Mouse (Mus musculus) heart, adult 2 months (tissue): ENCODE results near the gene Tgm2. TPM values are rescaled to one million over a fixed set of nuclear protein-coding genes. Genes with fewer than 3 reads are reported as not detected.

ENCODE experiments used
- DNase-seq, 2 experiments: peaks; one replicate each; pipeline ENCODE4 v3.0.0; 2021
- H3K27ac ChIP-seq: fragments of 200-600 bp; 2 replicates; pipeline ENCODE4 v1.8.1; 2022
- H3K27me3 ChIP-seq: fragments of 200-500 bp; 2 replicates; pipeline ENCODE4 v1.6.1; 2012; ENCODE audit warnings: mild to moderate bottlenecking, low read length, inconsistent platforms, mixed read lengths; ENCODE audit not compliant: control insufficient read depth, insufficient read depth
- H3K36me3 ChIP-seq: fragments of 200-500 bp; 2 replicates; pipeline ENCODE4 v1.6.1; 2012; ENCODE audit warnings: low read length, inconsistent platforms; ENCODE audit not compliant: control insufficient read depth, insufficient read depth
- H3K4me1 ChIP-seq: fragments of 200-500 bp; 2 replicates; pipeline ENCODE4 v1.6.1; 2011; ENCODE audit warnings: low read length; ENCODE audit not compliant: control insufficient read depth, insufficient read depth
- H3K4me3 ChIP-seq: fragments of 200-600 bp; 2 replicates; pipeline ENCODE4 v1.8.1; 2022
- H3K79me2 ChIP-seq: fragments of 200-500 bp; replicated peaks from 2 replicates; pipeline ENCODE4 v1.6.1; 2012; ENCODE audit warnings: mild to moderate bottlenecking, inconsistent platforms, low read length, moderate library complexity, mixed read lengths; ENCODE audit not compliant: control insufficient read depth, insufficient read depth
- H3K9ac ChIP-seq: fragments of 200-500 bp; 2 replicates; pipeline ENCODE4 v1.6.1; 2012; ENCODE audit warnings: low read depth, mild to moderate bottlenecking, control low read depth, inconsistent platforms, low read length, mixed read lengths
- CTCF ChIP-seq: fragments of 200-600 bp; IDR thresholded peaks from 2 replicates; pipeline ENCODE4 v1.8.1; 2022; ENCODE audit warnings: antibody characterized with exemption, mild to moderate bottlenecking, moderate library complexity
- EP300 ChIP-seq: fragments of 200-500 bp; IDR thresholded peaks from 2 replicates; pipeline ENCODE4 v1.6.1; 2011; ENCODE audit warnings: low read depth, low read length, control low read depth; ENCODE audit not compliant: insufficient read depth
- POLR2A ChIP-seq: fragments of 200-500 bp; IDR thresholded peaks from 2 replicates; pipeline ENCODE4 v1.6.1; 2011; ENCODE audit warnings: mild to moderate bottlenecking, low read depth, low read length, control low read depth; ENCODE audit not compliant: insufficient read depth
- WGBS: fragments of 180-500 bp; shearing (Covaris S2); methylation state at CpG from one replicate; pipeline ENCODE4 v1.1.7; 2018; 5-methylcytosine and 5-hydroxymethylcytosine counted together
- intact Hi-C: fragments of 180-260 bp; cut with DNase I; formaldehyde crosslinking; loops from one replicate; pipeline ENCODE4 v1.15.1; 2025
- polyA plus RNA-seq: library from polyadenylated mRNA; depleted of rRNA; stranded (reverse); fragments of >200 nt; gene quantifications from 2 replicates; pipeline ENCODE4 v1.2.3, GENCODE M21; 2012
- total RNA-seq, 2 experiments: library from RNA; stranded (reverse); gene quantifications; 2 replicates each; pipeline ENCODE4 v1.2.3; 2021

Gene Tgm2
- total and polyA plus RNA-seq, 3 experiments = 155 to 286 (median 270) TPM

- Histone ChIP-seq H3K27ac (no peak overlapping the region), H3K27me3 (no peaks in the 10 kb centered on the region), H3K79me2 (no peaks in the 10 kb centered on the region), H3K9ac (no peak overlapping the region), H3K36me3 (peaks cover 7% of the 10 kb centered on the region), H3K4me1 (peaks cover 16% of the 10 kb centered on the region), H3K4me3 (no peak overlapping the region)
- no peak for TF ChIP-seq EP300
- no peak for TF ChIP-seq CTCF
- no peak for TF ChIP-seq POLR2A
- intact Hi-C loops = loop anchor here (1.0 to 5.0 kb wide), 4 partner anchors 40 to 100 kb away; no protein-coding TSS in a partner anchor
- WGBS = 93% methylated on average over 8 of the region's 8 CpGs
- peak in 1 of 2 experiments; percentile 18 for DNase-seq
These were observed 735 bp upstream of the Tgm2 start for GRCm38 (mm10) chr2:158146971-158147370.

DNA sequence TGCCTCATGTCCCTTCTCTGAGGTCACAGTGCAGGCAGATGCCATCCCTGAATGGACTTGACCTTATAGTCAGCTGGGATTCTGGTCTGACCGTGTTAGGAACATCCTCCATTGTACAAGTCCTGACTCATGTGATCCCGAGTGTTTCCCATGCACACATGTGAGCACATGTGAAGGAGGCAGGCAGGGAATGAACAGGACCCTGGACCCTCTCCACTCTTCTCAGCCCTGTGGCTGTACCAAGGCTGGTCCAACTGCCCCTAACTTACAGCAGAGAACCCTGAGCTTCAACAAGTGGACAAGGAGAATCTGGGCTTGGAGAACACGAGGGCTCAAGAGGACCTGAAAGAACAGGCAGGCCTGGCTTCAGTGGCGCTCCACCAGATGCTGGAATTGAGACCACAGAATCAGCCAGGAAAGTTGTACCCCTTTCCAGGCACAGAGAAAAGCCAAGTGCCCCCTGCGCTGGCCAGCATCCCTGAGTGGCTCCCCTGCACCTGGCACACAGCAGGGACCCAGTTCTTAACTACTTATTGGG lies 639 bp downstream of the Tgm2 start:
- peak overlapping the region; percentile 95 for H3K4me3 ChIP-seq
- H3K9ac ChIP-seq = peak overlapping the region; percentile 85
- WGBS = 27% methylated on average over 5 of the region's 5 CpGs
- TF ChIP-seq EP300 = no peak
- TF ChIP-seq POLR2A = 0 out of 2 replicates have a peak, but pooled peaks have one; percentile 17
- no peak for TF ChIP-seq CTCF
- peaks cover 11% of the 10 kb centered on the region for H3K36me3 ChIP-seq
- no peak for DNase-seq
- peak overlapping the region; percentile 95 for H3K27ac ChIP-seq
- peaks cover 23% of the 10 kb centered on the region for H3K4me1 ChIP-seq
- no peaks in the 10 kb centered on the region for H3K27me3 ChIP-seq
- intact Hi-C loops = loop anchor here (1.0 to 5.0 kb wide), 4 partner anchors 38 to 98 kb away; no protein-coding TSS in a partner anchor
- H3K79me2 ChIP-seq = no peaks in the 10 kb centered on the region

- peak in 1 of 2 experiments; percentile 37 for DNase-seq
- H3K36me3 ChIP-seq = peaks cover 16% of the 10 kb centered on the region
- peaks cover 29% of the 10 kb centered on the region for H3K4me1 ChIP-seq
- TF ChIP-seq CTCF = no peak
- TF ChIP-seq EP300 = no peak
- TF ChIP-seq POLR2A = no peak
- no peaks in the 10 kb centered on the region for H3K27me3 ChIP-seq
- 49% methylated on average over 6 of the region's 6 CpGs for WGBS
- no peaks in the 10 kb centered on the region for H3K79me2 ChIP-seq
- H3K27ac ChIP-seq = peak overlapping the region; percentile 95
- peak overlapping the region; percentile 85 for H3K9ac ChIP-seq
- peak overlapping the region; percentile 95 for H3K4me3 ChIP-seq
- intact Hi-C loops = loop anchor here (5.0 kb wide), 2 partner anchors 83 to 98 kb away; no protein-coding TSS in a partner anchor
These were observed 1.3 kb downstream of the Tgm2 start for GRCm38 (mm10) chr2:158144750-158145527.

DNA sequence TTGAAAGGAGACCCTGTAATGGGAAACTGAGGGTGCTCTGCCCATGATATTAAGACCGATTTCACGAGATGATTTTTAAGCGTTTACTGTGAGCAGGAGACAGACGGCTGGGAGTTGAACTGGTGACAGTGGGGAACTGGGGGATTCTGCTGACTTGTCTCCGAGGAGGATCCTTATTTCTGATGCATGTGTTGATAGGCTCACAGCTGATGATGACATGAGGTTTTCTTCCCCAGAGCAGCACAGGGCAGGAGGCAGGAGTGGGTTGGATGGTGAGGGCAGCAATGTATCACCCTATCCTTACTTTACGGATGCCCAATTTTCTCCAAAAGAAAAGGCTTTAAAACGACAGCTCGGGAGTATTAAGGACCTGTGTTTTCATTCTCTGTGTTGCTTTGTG lies 2.0 kb downstream of the Tgm2 start:
- WGBS = 54% methylated on average over 8 of the region's 8 CpGs
- peak in 1 of 2 experiments; percentile 17 for DNase-seq
- intact Hi-C loops = no loop called here
- H3K36me3 ChIP-seq = peaks cover 18% of the 10 kb centered on the region
- peak overlapping the region; percentile 34 for H3K9ac ChIP-seq
- H3K27me3 ChIP-seq = no peaks in the 10 kb centered on the region
- TF ChIP-seq EP300 = no peak
- no peak for TF ChIP-seq POLR2A
- no peak for TF ChIP-seq CTCF
- peaks cover 32% of the 10 kb centered on the region for H3K4me1 ChIP-seq
- H3K4me3 ChIP-seq = peak overlapping the region; percentile 32
- H3K27ac ChIP-seq = peak overlapping the region; percentile 56
- H3K79me2 ChIP-seq = no peaks in the 10 kb centered on the region

DNA sequence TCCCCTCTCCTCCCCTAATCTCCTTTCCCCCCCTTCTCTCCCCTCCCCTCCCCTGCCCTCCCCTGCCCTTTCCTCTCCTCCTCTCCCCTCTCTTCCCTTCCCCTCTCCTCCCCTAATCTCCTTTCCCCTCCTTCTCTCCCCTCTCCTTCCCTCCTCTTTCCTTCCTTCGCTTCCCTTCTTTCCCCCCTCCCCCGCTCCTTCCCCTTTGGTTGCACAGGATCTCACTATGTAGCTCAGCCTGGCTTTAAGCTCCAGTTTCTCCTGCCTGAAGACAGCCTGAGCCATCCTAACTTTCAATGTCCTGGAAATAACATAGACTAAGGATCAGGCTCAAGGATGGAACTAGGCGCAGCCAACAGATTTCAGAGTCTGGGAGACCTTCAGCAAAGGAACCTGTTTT lies 2.4 kb downstream of the Tgm2 start:
- TF ChIP-seq POLR2A (no peak), CTCF (no peak), EP300 (no peak)
- Histone ChIP-seq H3K79me2 (no peaks in the 10 kb centered on the region), H3K9ac (peak overlapping the region; percentile 34; the same call in 1 of the 2 replicates), H3K4me3 (peak overlapping the region; percentile 32), H3K27ac (peak overlapping the region; percentile 56), H3K27me3 (no peaks in the 10 kb centered on the region), H3K4me1 (peaks cover 36% of the 10 kb centered on the region), H3K36me3 (peaks cover 21% of the 10 kb centered on the region)
- intact Hi-C loops = no loop called here
- 36% methylated on average over 3 of the region's 3 CpGs for WGBS
- DNase-seq = no peak
